Mouse (Mus musculus): Measurements from ENCODE around the gene Wasf3.

DNA sequence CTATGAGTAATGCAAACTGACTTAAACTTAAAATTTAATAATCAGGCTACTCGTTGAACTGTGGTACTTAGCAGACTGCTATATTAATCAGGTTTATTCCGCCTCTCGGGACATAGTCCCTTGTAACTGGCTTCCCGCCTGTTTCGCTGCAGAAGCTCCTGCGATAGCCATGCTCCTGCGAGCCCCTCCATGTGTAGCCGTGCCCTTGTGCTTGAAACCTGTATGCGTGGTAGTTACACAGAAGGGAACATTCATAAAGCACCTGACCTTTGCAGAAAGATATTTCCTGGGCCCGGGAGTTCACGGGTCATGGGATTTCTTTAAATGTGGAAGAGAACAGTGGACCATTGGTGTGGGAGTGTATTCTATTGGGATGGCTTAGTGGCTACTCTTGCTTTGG lies 52.0 kb downstream of the Wasf3 start:
- TF ChIP-seq CTCF (IDR thresholded peaks at IDR 0.05; ENCODE audit: low read depth, low read length) = no peak
- TF ChIP-seq POLR2A (IDR thresholded peaks at IDR 0.05; ENCODE audit: insufficient read depth, low read length) = no peak
